Mouse (Mus musculus) MEL (cell line): ENCODE measurements at regions not wholly inside any gene's neighbourhood (a gene's known extent, or its start where the extent isn't known, plus 50 kb on each side); places are given as distances from the start of the nearest gene placed in this dataset.

ENCODE experiments used
- DNase-seq: peaks from one replicate; pipeline ENCODE4 v3.0.0; 2011; ENCODE audit warnings: low read depth, low spot score
- H3K27ac ChIP-seq: 2 replicates; pipeline ENCODE4 v1.5.1; 2012; ENCODE audit warnings: low read depth, mild to moderate bottlenecking, control low read depth, low read length, moderate library complexity; ENCODE audit not compliant: control insufficient read depth
- H3K27me3 ChIP-seq, 2 experiments: fragments of 150-350 bp in 1 of 2; sonication (generic) in 1 of 2; 2 replicates each; pipeline ENCODE4 v1.6.1; 2012; ENCODE audit warnings: low read length in 2 of 2, mild to moderate bottlenecking in 2 of 2, improper control_type of control experiment in 1 of 2, moderate library complexity in 1 of 2; ENCODE audit not compliant: insufficient read depth in 2 of 2, control insufficient read depth in 1 of 2
- H3K36me3 ChIP-seq, 2 experiments: 2 replicates each; pipeline ENCODE4 v1.6.1; 2012 to 2014; ENCODE audit warnings: low read length in 2 of 2, improper control_type of control experiment in 1 of 2, inconsistent platforms in 1 of 2, mild to moderate bottlenecking in 1 of 2; ENCODE audit not compliant: insufficient read depth in 2 of 2, control insufficient read depth in 1 of 2
- H3K4me1 ChIP-seq, 2 experiments: fragments of 150-350 bp in 1 of 2; sonication (generic) in 1 of 2; 2 replicates each; pipeline ENCODE4 v1.6.1; 2012; ENCODE audit warnings: low read length in 2 of 2, improper control_type of control experiment in 1 of 2, mild to moderate bottlenecking in 1 of 2; ENCODE audit not compliant: insufficient read depth in 2 of 2, control insufficient read depth in 1 of 2
- H3K4me3 ChIP-seq, 2 experiments: fragments of 150-350 bp in 1 of 2; sonication (generic) in 1 of 2; 2 replicates each; pipeline ENCODE4 v1.5.1; 2012; ENCODE audit warnings: low read depth in 2 of 2, low read length in 2 of 2, mild to moderate bottlenecking in 2 of 2, moderate library complexity in 2 of 2, control low read depth in 1 of 2, improper control_type of control experiment in 1 of 2; ENCODE audit not compliant: control insufficient read depth in 1 of 2, insufficient read depth in 1 of 2
- H3K79me2 ChIP-seq: 2 replicates; pipeline ENCODE4 v1.6.1; 2012; ENCODE audit warnings: mild to moderate bottlenecking, low read length, moderate library complexity; ENCODE audit not compliant: control insufficient read depth, poor library complexity, insufficient read depth
- H3K9ac ChIP-seq: 2 replicates; pipeline ENCODE4 v1.6.1; 2012; ENCODE audit warnings: low read depth, mild to moderate bottlenecking, control low read depth, low read length, moderate library complexity; ENCODE audit not compliant: control insufficient read depth, poor library complexity, severe bottlenecking
- H3K9me3 ChIP-seq: fragments of 150-350 bp; sonication (generic); replicated peaks from 2 replicates; pipeline ENCODE4 v1.6.1; 2012; ENCODE audit warnings: mild to moderate bottlenecking, low read length, improper control_type of control experiment, moderate library complexity; ENCODE audit not compliant: insufficient read depth
- CHD2 ChIP-seq: IDR thresholded peaks from 2 replicates; pipeline ENCODE4 v1.6.1; 2011; ENCODE audit warnings: low read length, improper control_type of control experiment
- CTCF ChIP-seq, 3 experiments: IDR thresholded peaks in 2 of 3; conservative IDR thresholded peaks in 1 of 3; 2 replicates each; pipeline ENCODE4 v1.5.1; 2011 to 2012; ENCODE audit warnings: low read length in 3 of 3, low read depth in 2 of 3, mild to moderate bottlenecking in 2 of 3, improper control_type of control experiment in 1 of 3, inconsistent platforms in 1 of 3, mixed read lengths in 1 of 3, moderate library complexity in 1 of 3; ENCODE audit not compliant: control insufficient read depth in 1 of 3, insufficient read depth in 1 of 3, poor library complexity in 1 of 3, severe bottlenecking in 1 of 3
- EP300 ChIP-seq, 2 experiments: IDR thresholded peaks; 2 replicates each; pipeline ENCODE4 v1.6.1; 2011; ENCODE audit warnings: improper control_type of control experiment in 2 of 2, low read length in 2 of 2, low read depth in 1 of 2, mild to moderate bottlenecking in 1 of 2
- HCFC1 ChIP-seq: IDR thresholded peaks from 2 replicates; pipeline ENCODE4 v1.6.1; 2012; ENCODE audit warnings: low read depth, mild to moderate bottlenecking, inconsistent platforms, low read length, improper control_type of control experiment, moderate library complexity
- MAX ChIP-seq: IDR thresholded peaks from 2 replicates; pipeline ENCODE4 v1.6.1; 2011; ENCODE audit warnings: low read length, improper control_type of control experiment
- MEF2A ChIP-seq: IDR thresholded peaks from 2 replicates; pipeline ENCODE4 v1.6.1; 2014; ENCODE audit warnings: low read depth, mild to moderate bottlenecking, inconsistent platforms, low read length, improper control_type of control experiment; ENCODE audit not compliant: poor library complexity, insufficient replicate concordance, severe bottlenecking; ENCODE audit errors: extremely low read depth
- MXI1 ChIP-seq: IDR thresholded peaks from 2 replicates; pipeline ENCODE4 v1.6.1; 2011; ENCODE audit warnings: mild to moderate bottlenecking, low read depth, low read length, improper control_type of control experiment
- MYB ChIP-seq: IDR thresholded peaks from 2 replicates; pipeline ENCODE4 v1.6.1; 2011; ENCODE audit warnings: mild to moderate bottlenecking, low read depth, low read length, improper control_type of control experiment
- MYC ChIP-seq: IDR thresholded peaks from 2 replicates; pipeline ENCODE4 v1.6.1; 2011; ENCODE audit warnings: low read depth, mild to moderate bottlenecking, low read length, improper control_type of control experiment, moderate library complexity
- NELFE ChIP-seq: IDR thresholded peaks from 2 replicates; pipeline ENCODE4 v1.6.1; 2011; ENCODE audit warnings: low read depth, low read length, improper control_type of control experiment
- POLR2A ChIP-seq, 2 experiments: IDR thresholded peaks; 2 replicates each; pipeline ENCODE4 v1.6.1; 2011 to 2012; ENCODE audit warnings: low read length in 2 of 2, mild to moderate bottlenecking in 2 of 2, control low read depth in 1 of 2, improper control_type of control experiment in 1 of 2, low read depth in 1 of 2, moderate library complexity in 1 of 2; ENCODE audit not compliant: control insufficient read depth in 1 of 2, insufficient read depth in 1 of 2, poor library complexity in 1 of 2
- POLR2AphosphoS5 ChIP-seq: IDR thresholded peaks from 2 replicates; pipeline ENCODE4 v1.6.1; 2012; ENCODE audit warnings: low read depth, borderline replicate concordance, mild to moderate bottlenecking, inconsistent platforms, low read length, moderate library complexity, mixed read lengths
- RAD21 ChIP-seq: IDR thresholded peaks from 2 replicates; pipeline ENCODE4 v1.6.1; 2011; ENCODE audit warnings: mild to moderate bottlenecking, low read depth, low read length, improper control_type of control experiment
- RCOR1 ChIP-seq: IDR thresholded peaks from 2 replicates; pipeline ENCODE4 v1.6.1; 2012; ENCODE audit warnings: low read depth, mild to moderate bottlenecking, inconsistent platforms, low read length, improper control_type of control experiment
- SIN3A ChIP-seq: IDR thresholded peaks from 2 replicates; pipeline ENCODE4 v1.6.1; 2012; ENCODE audit warnings: low read length, improper control_type of control experiment, inconsistent platforms
- SMC3 ChIP-seq: IDR thresholded peaks from 2 replicates; pipeline ENCODE4 v1.6.1; 2011; ENCODE audit warnings: low read depth, low read length, improper control_type of control experiment
- TAL1 ChIP-seq: IDR thresholded peaks from 2 replicates; pipeline ENCODE4 v1.6.1; 2012; ENCODE audit warnings: mild to moderate bottlenecking, inconsistent platforms, low read length, moderate library complexity, mixed read lengths
- USF1 ChIP-seq: IDR thresholded peaks from 2 replicates; pipeline ENCODE4 v1.6.1; 2014; ENCODE audit warnings: low read depth, mild to moderate bottlenecking, inconsistent platforms, low read length, improper control_type of control experiment, moderate library complexity
- USF2 ChIP-seq, 2 experiments: IDR thresholded peaks; 2 replicates each; pipeline ENCODE4 v1.6.1; 2011 to 2012; ENCODE audit warnings: improper control_type of control experiment in 2 of 2, low read length in 2 of 2, borderline replicate concordance in 1 of 2, inconsistent platforms in 1 of 2, low read depth in 1 of 2, mild to moderate bottlenecking in 1 of 2; ENCODE audit not compliant: insufficient read depth in 1 of 2
- ZC3H11A ChIP-seq: IDR thresholded peaks from 2 replicates; pipeline ENCODE4 v1.6.1; 2012; ENCODE audit warnings: low read depth, mild to moderate bottlenecking, inconsistent platforms, low read length, improper control_type of control experiment
- ZKSCAN1 ChIP-seq: IDR thresholded peaks from 2 replicates; pipeline ENCODE4 v1.6.1; 2012; ENCODE audit warnings: low read depth, mild to moderate bottlenecking, inconsistent platforms, low read length, improper control_type of control experiment, moderate library complexity
- ZNF384 ChIP-seq: IDR thresholded peaks from 2 replicates; pipeline ENCODE4 v1.6.1; 2012; ENCODE audit warnings: low read depth, mild to moderate bottlenecking, inconsistent platforms, low read length, improper control_type of control experiment

GRCm38 (mm10) chr12:77543651-77544050 lies 305.7 kb downstream of the Fut8 start:
- Histone ChIP-seq H3K9me3 (no peaks in the 10 kb centered on the region), H3K36me3 (no peaks in the 10 kb centered on the region), H3K27me3 (peaks cover 0 to 4% of the 10 kb centered on the region in 2 experiments; a peak in 2 of 4 replicates), H3K9ac (no peak overlapping the region), H3K79me2 (no peaks in the 10 kb centered on the region), H3K27ac (no peak overlapping the region), H3K4me1 (no peaks in the 10 kb centered on the region), H3K4me3 (no peak overlapping the region)
- TF ChIP-seq CTCF (IDR thresholded peaks at IDR 0.05 in 2 of 3, conservative IDR thresholded peaks at IDR 0.05 in 1 of 3; ENCODE audit: control insufficient read depth in 1 of 3, insufficient read depth in 1 of 3, low read depth in 2 of 3, low read length in 3 of 3, poor library complexity in 1 of 3, severe bottlenecking in 1 of 3), result no peak
- no peak for TF ChIP-seq POLR2AphosphoS5
- no peak for TF ChIP-seq ZNF384
- TF ChIP-seq TAL1, result no peak
- DNase-seq, result no peak

GRCm38 (mm10) chr12:77546165-77546564 lies 308.2 kb downstream of the Fut8 start:
- Histone ChIP-seq H3K27ac (no peak overlapping the region), H3K36me3 (no peaks in the 10 kb centered on the region), H3K9me3 (no peaks in the 10 kb centered on the region), H3K9ac (no peak overlapping the region), H3K4me1 (no peaks in the 10 kb centered on the region), H3K79me2 (no peaks in the 10 kb centered on the region), H3K27me3 (peaks cover 0 to 4% of the 10 kb centered on the region in 2 experiments; a peak in 2 of 4 replicates), H3K4me3 (no peak overlapping the region)
- no peak for DNase-seq
- no peak for TF ChIP-seq ZNF384
- no peak for TF ChIP-seq ZC3H11A
- no peak for TF ChIP-seq MYB
- TF ChIP-seq MYC, result no peak

- Histone ChIP-seq H3K9ac (no peak overlapping the region), H3K4me1 (no peaks in the 10 kb centered on the region), H3K27ac (no peak overlapping the region), H3K9me3 (no peaks in the 10 kb centered on the region), H3K79me2 (no peaks in the 10 kb centered on the region), H3K4me3 (no peak overlapping the region), H3K27me3 (peaks cover 0 to 3% of the 10 kb centered on the region in 2 experiments; a peak in 1 of 4 replicates), H3K36me3 (no peaks in the 10 kb centered on the region)
- DNase-seq, result peak; percentile 63
- TF ChIP-seq ZKSCAN1 (no peak), HCFC1 (no peak), USF1 (no peak), EP300 (IDR thresholded peaks at IDR 0.05; ENCODE audit: low read depth in 1 of 2, low read length in 2 of 2) (no peak), NELFE (no peak), MXI1 (no peak), ZNF384 (peak; percentile 45; the same call in 1 of the 2 replicates), MAX (no peak), USF2 (IDR thresholded peaks at IDR 0.05; ENCODE audit: borderline replicate concordance in 1 of 2, insufficient read depth in 1 of 2, low read depth in 1 of 2, low read length in 2 of 2) (no peak), CHD2 (no peak), CTCF (IDR thresholded peaks at IDR 0.05 in 2 of 3, conservative IDR thresholded peaks at IDR 0.05 in 1 of 3; ENCODE audit: control insufficient read depth in 1 of 3, insufficient read depth in 1 of 3, low read depth in 2 of 3, low read length in 3 of 3, poor library complexity in 1 of 3, severe bottlenecking in 1 of 3) (peak; percentile 46 to 82 (median 80)), SIN3A (0 out of 2 replicates have a peak, but pooled peaks have one; percentile 32), SMC3 (peak; percentile 99), ZC3H11A (peak; percentile 90), POLR2A (IDR thresholded peaks at IDR 0.05; ENCODE audit: control insufficient read depth in 1 of 2, insufficient read depth in 1 of 2, low read depth in 1 of 2, low read length in 2 of 2, poor library complexity in 1 of 2) (no peak), RAD21 (peak; percentile 80), MEF2A (no peak), POLR2AphosphoS5 (no peak), RCOR1 (0 out of 2 replicates have a peak, but pooled peaks have one; percentile 10)
These were observed 330.4 kb downstream of the Fut8 start for GRCm38 (mm10) chr12:77568286-77568685.
